Mouse (Mus musculus): ENCODE measurements around the gene Ucp2. TPM values are rescaled to one million over a fixed set of nuclear protein-coding genes. Genes with fewer than 3 reads are reported as not detected.

Ucp2 gene
- total RNA-seq (2023) = 710 TPM

GRCm38 (mm10) chr7:100493117-100493483 lies at the start of gene Ucp2:
Ucp2 (plus strand) TSS chr7:100493337.

GRCm38 (mm10) chr7:100472777-100473176 lies 20.4 kb upstream of the Ucp2 start, which contains the start of gene Ucp3:
Ucp3 (plus strand) TSS chr7:100472990.

GRCm38 (mm10) chr7:100514573-100514972 lies 21.4 kb downstream of the Ucp2 start, which contains the start of gene Dnajb13:
Dnajb13 (minus strand) TSS chr7:100514960.

DNA sequence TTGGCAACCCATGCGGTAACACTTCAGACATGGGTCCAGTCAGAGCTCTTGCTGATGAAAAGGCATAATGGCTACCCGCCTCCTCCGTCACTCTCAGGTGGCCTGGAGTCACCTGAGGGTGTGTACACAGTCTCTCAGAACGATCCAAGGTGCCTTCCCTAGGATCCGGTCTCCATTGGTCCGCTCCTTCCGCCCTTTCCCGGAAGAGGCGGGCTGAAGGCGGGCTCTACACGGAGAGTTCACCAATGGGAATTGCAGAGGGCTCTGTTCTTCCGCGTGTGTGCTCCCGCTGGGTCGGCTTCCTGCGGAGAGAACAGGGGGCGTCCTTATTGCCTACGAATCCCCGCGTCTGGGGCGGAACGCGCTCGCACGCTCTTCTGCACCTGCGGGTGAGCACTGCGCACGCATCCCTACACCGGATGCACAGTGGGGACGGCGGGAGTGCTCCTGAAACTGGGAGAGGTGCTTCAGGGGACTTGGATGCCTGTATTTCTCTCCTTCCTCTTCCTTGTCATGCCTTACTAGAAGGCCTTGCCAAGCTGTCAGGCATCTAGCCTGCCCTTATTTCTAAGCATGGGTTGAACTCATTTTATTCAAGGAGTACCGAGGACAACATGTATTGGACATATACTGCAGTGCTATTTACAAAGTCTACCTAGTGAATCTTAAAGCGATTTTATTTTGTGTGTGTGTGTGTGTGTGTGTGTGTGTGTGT lies 43.8 kb downstream of the Ucp2 start, which contains the start of gene Coa4:
TSS of gene Coa4 (plus strand) at position 268 of the 715 bp plus-strand sequence.

Other genes with a start within 250 kb of the Ucp2 start
- gene P4ha3, start 207.8 kb upstream of the Ucp2 start, total RNA-seq (2023) = 0.41 TPM
- 68.1 TPM for gene C2cd3, start 121.1 kb upstream of the Ucp2 start, total RNA-seq (2023)
- 57.1 TPM for gene Ppme1, start 121.0 kb upstream of the Ucp2 start, total RNA-seq (2023)
- 0.47 TPM for gene Ucp3, start 20.3 kb upstream of the Ucp2 start, total RNA-seq (2023)
- gene Dnajb13, start 21.6 kb downstream of the Ucp2 start, total RNA-seq (2023) = 2.9 TPM
- gene Coa4, start 43.7 kb downstream of the Ucp2 start, total RNA-seq (2023) = 6.7 TPM
- gene Rab6a, start 114.1 kb downstream of the Ucp2 start, total RNA-seq (2023) = 61.5 TPM
- gene Mrpl48, start 115.0 kb downstream of the Ucp2 start, total RNA-seq (2023) = 36.1 TPM
- not detected for gene Plekhb1, start 169.1 kb downstream of the Ucp2 start, total RNA-seq (2023)
- 49.7 TPM for gene Fam168a, start 213.3 kb downstream of the Ucp2 start, total RNA-seq (2023)